Mouse (Mus musculus): ENCODE measurements at regions not wholly inside any gene's neighbourhood (a gene's known extent, or its start where the extent isn't known, plus 50 kb on each side); places are given as distances from the start of the nearest gene placed in this dataset.

GRCm38 (mm10) chr3:149626186-149626585, 635.8 kb upstream of the Adgrl2 start:
- intact Hi-C loops (cut with DNase I) = no loop called here

- intact Hi-C loops (cut with DNase I) = no loop called here
Observed at GRCm38 (mm10) chr3:149625497-149625896, 635.1 kb upstream of the Adgrl2 start.

DNA sequence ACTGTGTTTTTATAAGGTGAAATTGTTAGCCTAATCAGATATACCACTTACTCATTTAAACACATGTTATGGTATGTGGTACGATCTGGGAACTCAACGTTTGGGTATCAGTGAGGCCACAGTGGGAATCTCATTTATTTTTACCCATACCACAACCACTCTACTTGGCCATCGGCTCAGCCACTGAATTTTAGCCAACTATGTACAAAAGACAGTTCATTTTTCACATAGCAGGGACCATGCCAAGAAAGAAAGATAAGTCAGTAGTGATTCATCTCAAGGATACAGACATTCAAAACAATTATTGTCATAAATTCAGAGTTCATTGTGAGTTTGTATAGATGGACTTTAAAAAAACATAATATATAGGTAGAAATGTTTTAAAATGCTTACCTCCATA, 634.7 kb upstream of the Adgrl2 start:
- intact Hi-C loops (cut with DNase I) = no loop called here

DNA sequence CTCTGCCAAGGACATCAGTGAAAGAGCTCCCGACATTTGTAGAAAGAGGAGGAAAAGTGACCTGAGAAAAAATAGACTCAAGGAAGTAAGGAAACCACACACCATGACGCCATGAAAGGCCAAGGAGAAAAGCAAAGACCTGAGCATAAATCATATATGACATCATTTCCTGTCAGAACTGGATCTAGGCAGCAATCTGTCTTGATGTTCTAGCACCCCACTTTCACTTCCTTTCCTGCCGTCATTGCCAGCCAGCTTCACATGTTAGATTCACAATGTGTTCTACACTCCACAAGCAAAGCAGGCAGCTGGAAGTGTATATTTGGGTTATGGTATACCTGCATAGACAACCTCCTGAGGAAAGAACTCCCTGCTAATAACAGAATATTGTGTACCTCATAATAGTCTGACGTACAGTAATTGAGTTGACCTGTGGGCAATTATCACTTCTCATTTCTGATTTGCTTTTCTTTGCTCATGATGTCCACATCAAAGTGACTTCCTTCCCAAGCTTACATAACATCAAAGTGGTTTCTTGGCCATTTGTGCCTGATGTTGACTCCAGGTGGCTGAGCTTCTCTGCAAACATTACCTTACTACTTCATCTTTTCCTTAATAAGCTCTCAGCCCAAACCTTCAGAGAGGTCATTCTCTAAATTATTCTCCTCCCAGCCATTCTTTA, 633.6 kb upstream of the Adgrl2 start:
- intact Hi-C loops (cut with DNase I) = no loop called here

GRCm38 (mm10) chr3:149603865-149604264, 613.5 kb upstream of the Adgrl2 start:
- intact Hi-C loops (cut with DNase I) = no loop called here

DNA sequence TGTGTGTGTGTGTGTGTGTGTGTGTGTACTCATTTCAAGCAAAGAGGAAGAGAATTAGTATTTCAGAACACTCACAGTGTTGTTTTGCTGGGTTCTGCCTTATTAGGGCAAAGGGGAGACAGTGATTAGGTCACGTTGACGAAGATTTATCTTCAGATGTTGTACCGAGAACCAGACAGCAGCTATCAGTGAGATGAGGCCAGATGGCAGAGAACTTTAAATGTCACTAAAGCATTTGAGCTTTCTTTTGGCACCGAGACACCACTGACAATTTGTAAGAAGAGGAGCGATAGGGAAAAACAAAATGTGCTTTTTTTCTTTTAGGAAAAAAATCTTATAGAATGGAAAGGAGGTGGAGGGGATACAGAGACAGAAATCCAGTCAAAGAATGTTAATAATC, 610.9 kb upstream of the Adgrl2 start:
- intact Hi-C loops (cut with DNase I) = no loop called here

DNA sequence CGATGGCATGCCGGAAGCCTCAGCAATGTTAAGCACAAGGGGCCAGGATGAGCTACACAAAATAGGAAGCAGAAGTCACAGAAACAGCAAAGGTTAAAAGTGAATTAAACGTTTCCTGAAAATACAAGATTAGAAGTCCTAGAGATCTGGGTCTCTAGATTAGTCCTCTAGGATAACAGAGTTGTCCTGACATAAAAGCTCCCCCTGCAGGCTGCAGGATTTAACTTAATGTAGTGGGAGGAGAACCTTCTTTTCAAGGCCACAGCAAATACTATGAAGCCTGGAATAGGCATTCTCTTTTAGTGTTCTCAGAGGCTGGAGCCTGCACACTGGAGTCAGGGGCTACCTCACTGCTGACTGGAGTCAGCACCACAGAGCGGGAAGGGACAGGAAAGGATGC, 604.1 kb upstream of the Adgrl2 start:
- intact Hi-C loops (cut with DNase I) = no loop called here

GRCm38 (mm10) chr3:149585769-149586168, 595.4 kb upstream of the Adgrl2 start:
- intact Hi-C loops (cut with DNase I) = no loop called here

- intact Hi-C loops (cut with DNase I) = no loop called here
Observed at GRCm38 (mm10) chr3:149581141-149581540, 590.8 kb upstream of the Adgrl2 start.

DNA sequence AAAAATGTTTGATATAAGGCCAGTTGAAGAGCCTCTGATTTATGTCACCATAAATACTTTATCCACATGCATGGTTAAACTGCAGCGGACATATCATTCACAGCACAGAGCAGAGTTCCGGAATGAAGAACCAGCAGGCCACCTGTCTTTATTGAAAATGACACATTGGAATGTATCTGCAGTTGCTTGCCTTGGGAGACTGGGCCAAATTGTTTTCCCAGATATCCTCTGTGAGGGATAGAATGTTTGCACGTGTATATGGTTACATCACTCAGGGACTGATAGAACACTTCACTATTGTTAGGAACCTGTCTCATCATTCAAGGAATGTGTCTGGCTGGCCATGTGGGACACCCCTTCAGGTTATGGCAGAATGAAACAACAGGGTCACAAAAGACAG, 585.3 kb upstream of the Adgrl2 start:
- intact Hi-C loops (cut with DNase I) = no loop called here

- intact Hi-C loops (cut with DNase I) = no loop called here
Observed at GRCm38 (mm10) chr3:149566853-149567252, 576.5 kb upstream of the Adgrl2 start.

DNA sequence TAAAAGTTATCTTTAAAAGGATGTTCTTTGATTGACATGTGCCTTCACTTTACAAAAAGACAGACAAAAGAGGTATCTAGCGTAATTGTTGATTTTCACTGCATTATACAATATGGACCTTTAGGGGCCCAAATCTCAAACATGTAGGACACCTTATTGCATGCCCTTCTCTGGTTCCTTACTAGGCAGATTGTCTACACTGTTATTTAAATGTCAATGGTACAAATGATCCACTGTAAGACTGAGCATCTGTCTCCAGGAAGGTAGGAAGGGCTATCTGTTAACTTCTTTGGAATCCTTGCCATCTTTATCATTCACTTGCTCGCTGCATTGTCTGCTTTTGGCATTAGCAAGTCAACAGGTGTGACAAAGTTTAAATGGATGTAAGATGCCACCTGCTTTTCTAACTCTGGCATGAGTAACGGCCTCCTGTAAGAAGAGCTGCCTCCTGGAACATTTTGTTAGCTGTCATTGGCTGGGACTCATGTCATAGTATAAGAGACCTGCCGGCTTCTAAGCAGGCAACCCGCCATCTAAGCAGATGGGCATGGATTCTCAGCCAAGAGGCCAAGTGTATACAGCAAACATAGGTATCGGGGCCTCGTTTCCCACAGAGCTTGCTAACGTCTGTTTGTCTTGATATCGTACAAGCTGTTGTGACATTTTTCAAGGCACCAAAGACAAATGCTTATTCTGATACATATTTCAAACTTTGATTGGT, 560.0 kb upstream of the Adgrl2 start:
- intact Hi-C loops (cut with DNase I) = no loop called here

- intact Hi-C loops (cut with DNase I) = no loop called here
Observed at GRCm38 (mm10) chr3:149547045-149547444, 556.7 kb upstream of the Adgrl2 start.

DNA sequence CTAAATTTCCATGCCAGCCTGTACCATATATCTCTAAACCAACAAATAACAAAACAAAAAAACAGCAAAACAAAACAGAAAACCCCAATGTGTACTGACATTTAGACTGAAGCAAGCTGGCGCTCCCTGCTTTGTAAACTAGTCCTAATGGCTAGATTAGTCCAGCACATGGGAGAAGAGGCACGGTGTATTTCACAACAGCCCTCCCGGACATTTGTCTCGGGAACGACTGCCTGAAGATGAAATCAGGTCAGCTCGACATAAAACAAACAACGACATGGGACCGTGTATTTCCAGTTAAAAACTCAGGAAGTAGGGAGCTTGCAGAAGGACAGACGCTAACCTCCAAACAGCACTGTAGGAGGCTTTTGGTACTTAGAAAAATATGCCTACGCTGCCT, 555.9 kb upstream of the Adgrl2 start:
- intact Hi-C loops (cut with DNase I) = no loop called here

- intact Hi-C loops (cut with DNase I) = no loop called here
Observed at GRCm38 (mm10) chr3:149534183-149534582, 543.8 kb upstream of the Adgrl2 start.

- intact Hi-C loops (cut with DNase I) = no loop called here
Observed at GRCm38 (mm10) chr3:149530026-149530607, 539.8 kb upstream of the Adgrl2 start.

DNA sequence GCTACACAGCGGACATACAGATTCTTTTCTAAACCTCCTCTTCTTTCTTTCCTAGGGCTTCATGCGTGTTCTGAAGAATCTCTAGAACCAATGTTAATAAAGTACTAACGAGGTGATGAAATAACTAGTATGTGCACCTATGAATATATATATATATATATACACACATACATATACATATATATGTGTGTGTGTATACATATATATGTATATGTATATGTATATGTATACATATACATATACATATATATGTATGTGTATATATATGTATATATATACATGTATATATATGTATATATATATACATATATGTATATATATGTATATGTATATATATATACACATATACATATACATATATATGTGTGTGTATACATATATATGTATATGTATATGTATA, 536.2 kb upstream of the Adgrl2 start:
- intact Hi-C loops (cut with DNase I) = no loop called here

DNA sequence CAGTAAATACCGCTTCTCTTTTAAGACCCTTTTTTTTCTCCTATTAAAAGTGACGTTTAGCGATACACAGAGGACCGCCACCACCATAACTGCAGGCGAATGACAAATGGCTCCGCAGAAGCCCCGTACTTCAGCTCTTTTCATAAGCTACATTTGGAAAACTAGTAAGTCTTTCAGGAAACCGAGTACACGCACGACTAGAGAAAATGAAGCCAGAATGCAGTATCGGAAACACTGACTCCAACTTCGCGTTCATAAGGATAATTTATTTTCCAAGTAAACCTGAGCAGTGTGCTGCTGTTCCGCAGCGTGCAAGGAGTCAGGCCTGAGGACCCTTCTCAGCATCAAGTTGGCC, 529.2 kb upstream of the Adgrl2 start:
- intact Hi-C loops (cut with DNase I) = no loop called here

- intact Hi-C loops (cut with DNase I) = no loop called here
Observed at GRCm38 (mm10) chr3:149518928-149519574, 528.7 kb upstream of the Adgrl2 start.

GRCm38 (mm10) chr3:149517537-149517936, 527.2 kb upstream of the Adgrl2 start:
- intact Hi-C loops (cut with DNase I) = no loop called here

DNA sequence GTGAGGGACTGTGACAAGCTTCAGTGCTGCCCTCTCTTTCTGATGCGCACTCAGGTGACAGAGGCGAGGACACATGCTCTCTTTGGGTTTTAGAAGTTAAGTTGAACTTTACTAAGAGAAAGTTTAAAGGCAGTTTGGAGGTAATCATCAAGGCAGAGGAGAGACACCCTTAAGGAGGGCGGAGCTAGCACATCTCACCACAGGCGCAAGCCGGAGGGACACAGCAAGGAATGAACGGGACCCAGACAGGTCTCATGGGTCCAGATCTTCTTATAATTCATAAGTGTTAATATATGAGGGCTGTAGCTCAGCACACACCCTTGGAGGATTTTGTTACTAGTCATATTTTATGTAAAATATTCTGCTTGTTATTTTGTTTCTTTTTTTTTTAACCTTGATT, 518.8 kb upstream of the Adgrl2 start:
- intact Hi-C loops (cut with DNase I) = no loop called here

- intact Hi-C loops (cut with DNase I) = no loop called here
Observed at GRCm38 (mm10) chr3:149508671-149509070, 518.3 kb upstream of the Adgrl2 start.
